Mouse (Mus musculus) mesoderm, embryonic 11.5 days (tissue): ENCODE results near the gene Hspa12b.

Experiments
- DNase-seq: peaks from one replicate; pipeline ENCODE4 v3.0.0-alpha.2; 2012; ENCODE audit warnings: low read depth, low spot score

Gene Hspa12b

DNA sequence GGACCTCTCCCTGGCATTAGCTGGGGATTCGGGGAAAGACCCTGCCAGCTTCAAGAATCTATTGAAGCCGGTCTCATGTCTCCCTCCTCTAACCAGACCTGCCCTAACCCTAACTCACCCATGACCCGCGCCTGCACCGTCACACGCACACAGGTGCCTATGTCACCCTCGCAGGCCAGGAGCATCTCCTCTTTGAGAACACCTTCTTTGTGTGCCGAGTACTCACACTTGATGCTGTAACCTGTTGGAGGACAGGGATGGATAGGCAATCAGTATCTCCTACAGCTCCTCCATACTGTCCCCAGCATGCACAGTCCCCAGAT is 19.9 kb downstream of the Hspa12b start:
- DNase-seq = no peak

DNA sequence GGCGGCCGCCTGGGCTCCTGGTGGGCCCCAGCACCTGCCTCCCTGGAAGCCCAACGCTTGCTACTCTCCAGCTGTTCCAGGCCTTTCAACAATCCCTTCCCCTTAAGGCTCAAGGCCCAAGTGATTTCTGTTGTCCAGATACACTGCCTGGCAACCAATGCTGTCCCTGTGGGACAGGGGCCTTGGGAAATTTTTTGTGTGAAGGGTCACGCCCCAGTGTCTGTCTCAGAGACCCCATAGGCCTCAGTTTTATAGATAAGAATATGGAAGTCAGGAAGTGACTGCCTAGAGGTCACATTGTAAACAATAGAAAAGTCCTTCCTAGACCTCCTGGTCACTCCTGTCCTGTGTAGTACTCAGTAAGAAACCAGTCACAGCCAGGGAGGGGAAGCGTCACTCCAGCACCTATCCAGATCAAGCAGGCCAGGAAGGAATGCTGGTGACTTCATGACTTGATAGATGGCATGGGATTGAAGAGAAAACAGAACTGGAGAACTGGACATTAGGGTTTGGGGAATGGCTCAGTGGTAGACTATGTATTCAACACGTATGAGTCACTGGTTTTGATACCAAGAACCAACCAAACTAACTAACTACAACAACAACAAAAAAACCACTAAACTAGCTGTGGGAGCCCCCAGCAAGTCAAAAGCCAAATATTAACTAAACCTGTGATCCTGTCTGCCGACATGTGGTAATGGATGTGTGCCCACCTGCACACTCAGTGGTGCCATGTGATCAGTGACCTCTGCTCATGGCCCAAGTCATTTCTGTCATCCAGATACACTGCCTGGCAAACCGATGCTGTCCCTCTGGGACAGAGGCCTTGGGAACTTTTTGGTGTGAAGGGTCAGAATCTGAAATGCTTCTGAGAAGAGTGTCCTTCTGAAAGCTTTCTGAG is 21.5 kb downstream of the Hspa12b start:
- DNase-seq = no peak

DNA sequence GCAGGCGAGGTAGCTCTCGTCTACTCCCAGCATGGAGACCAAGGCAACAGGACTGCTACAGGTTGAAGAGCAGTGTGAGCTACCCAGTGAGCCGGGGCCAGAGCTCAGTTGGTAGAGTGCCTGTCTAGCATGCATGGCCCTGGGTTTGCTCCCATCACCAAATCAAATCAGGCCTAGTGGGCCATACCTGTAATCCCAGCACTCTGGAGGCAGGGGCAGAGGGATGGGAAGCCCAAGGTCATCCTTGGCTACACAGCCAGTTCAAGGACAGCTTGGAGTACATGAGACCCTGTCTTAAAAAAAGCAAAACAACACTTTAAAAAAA is 22.1 kb downstream of the Hspa12b start:
- DNase-seq = no peak

DNA sequence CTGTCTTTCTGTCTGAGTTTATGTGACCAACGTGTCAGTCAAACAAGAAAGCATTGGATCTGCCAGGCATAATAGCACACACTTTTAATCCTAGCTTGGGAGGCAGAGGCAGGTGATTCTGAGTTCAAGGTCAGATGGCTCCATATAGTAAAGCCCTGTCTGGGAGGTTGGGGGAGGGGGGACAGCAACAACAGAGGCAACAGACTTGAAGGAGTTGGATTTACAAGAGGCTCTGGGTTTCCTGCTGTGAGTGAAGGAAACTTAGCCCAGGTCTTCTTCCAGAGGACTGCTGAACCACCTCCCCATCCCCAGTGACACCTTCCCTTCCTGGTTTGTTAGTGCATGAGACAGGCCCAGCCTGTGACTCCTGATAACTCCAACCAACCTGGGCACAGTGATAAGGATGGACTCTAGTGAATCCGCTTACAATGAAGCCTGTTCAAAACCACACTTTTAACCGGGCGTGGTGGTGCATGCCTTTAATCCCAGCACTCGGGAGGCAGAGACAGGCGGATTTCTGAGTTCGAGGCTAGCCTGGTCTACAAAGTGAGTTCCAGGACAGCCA is 25.2 kb downstream of the Hspa12b start:
- no peak for DNase-seq

DNA sequence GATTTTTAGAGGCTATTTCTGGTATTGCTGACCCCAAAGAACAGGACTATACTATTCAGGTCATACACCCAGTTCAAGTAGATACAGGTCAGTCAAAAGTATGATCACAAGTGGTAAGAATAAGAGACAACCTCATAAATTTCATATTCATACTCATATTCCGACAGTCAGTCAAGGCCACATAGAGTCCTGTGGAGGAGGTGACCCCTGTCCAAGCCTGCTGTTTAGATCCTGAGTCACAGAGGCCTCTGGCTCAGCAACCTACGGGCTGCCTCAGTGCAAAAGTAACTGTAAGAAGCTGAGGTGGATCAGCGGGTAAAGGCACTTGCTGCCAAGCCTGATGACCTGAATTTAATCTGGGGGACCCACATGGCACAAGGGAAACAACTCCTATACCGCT is 27.0 kb downstream of the Hspa12b start:
- no peak for DNase-seq

DNA sequence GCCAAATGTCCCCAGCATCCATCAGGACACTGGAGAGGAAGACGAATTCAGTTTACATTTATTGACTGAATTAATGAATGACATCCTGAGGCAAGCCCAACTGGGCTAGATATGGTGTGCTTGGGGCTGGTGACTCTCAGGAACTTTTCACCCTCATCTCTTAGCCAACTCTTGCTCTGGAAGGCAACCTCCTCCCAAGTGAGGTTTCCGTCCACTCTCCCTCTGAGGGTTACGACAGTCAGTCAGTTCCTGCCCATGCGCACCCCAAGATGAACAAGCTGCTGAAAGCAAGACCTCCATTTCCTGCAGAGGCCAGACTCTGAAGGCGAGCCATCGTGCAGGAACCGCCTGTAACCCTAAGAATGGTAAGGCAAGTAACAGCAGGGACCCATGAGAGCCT is 29.9 kb downstream of the Hspa12b start:
- DNase-seq = no peak

DNA sequence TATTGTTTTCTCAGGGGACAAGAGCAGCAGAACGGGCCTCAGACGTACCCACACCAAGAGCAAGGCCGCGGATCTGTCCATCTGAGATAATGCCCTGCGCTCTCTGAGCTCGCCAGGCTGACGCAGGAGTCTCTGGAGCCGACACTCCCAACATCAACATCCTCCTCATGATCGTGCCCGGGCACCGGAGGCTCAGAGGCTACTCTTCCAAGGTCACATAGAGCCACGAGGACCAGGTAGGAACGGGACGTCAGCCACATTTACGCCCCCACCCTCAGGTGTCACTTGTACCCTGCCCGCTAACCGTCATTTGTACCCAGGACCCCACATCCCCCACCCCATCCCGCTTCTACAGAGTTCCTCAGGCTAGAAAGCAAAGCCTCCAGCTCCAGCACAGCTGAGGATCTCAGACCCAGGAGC is 32.4 kb downstream of the Hspa12b start:
- peak; percentile 43 for DNase-seq

DNA sequence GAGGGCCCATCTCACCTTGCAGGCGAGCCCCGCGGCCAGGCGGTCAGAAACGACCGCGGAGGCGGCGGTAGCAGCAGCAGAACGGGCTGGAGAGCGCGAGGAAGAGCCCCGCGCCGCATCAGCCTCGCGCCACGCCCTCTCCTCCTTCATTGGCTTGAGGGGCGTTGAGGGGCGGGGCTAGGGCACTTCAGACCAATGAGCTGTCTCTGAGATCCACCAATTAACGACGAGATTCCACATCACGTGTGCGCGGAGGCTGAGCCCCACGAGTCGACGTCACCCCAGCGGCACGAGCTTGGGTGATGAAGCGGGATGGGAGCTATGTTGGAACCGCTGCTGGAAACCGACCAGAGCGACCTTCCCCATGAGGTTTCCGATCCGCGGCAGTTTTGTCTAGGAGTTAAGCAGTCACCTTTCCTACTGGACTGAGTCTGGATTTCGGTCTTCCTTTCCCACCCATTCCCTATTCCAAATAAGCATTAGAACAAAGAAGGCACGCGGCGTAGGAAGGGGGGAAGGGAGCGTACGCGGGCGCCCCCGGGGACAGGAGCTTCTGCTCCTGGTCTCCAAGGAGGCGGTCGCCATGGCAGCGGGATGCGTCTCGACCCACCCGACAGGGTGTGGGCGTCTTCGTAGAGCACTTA is 33.0 kb downstream of the Hspa12b start, which contains the start of gene 1700037H04Rik:
Gene 1700037H04Rik (minus strand): TSS at position 144 of the 644 bp plus-strand sequence.
- DNase-seq = peak; percentile 99

DNA sequence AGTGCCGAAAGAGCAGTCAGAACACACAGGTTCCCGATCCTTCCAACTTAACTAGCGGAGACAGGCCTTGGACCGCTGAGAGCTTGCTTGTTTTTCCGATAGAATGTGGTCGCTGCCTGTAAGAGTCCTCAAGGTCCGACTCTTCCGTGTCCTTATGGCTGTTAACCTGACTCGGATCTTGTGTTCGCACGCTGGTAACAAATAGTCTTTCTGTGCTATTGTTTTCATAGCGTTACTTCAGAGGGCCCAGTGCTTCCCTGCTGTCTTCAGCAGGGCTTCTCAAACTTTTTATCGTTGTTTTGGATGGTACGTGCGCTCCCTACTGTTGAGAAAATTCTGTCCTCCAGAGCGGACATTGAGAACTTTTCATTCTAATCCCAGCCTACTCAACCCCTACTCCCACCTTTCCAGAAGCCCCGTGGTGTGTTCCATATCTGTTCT is 33.6 kb downstream of the Hspa12b start:
- peak; percentile 35 for DNase-seq

DNA sequence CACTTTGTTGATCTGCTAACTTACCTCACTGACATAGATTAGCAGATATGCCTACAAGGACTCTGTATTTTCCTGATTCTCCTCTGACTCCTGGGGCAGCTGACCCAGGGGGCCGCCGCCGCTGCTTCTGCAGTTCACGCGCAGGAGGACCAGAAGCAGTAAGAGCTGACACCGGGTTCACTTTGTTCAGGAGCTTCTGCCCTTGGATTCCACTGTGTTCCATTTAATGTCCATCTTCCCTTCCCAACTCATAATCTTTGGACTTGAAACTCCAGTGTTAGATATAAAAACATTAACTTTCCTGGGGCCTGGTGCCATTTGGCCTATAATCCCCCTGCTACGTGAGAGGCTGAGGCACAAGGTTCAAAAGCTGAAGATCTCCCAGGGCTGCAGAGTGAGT is 36.8 kb downstream of the Hspa12b start:
- DNase-seq = no peak

DNA sequence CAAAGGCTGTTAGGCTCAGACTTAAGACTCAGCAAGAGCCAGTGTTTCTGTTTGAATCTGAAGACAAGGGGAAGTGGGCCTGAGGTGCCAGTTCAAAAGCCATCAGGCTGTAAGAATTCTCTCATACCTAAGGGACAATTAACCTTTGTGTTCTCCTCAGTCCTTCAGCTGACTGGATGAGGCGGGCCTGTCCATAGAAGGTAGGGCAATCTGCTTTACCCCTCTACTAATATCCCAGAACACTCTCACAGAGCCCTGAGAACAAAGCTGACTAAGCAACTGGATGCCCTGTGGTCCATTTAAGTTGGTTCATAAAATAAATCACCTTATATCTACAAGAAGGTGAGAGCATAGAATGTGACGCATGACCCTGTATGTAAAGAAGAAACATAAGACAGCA is 39.1 kb downstream of the Hspa12b start:
- no peak for DNase-seq

DNA sequence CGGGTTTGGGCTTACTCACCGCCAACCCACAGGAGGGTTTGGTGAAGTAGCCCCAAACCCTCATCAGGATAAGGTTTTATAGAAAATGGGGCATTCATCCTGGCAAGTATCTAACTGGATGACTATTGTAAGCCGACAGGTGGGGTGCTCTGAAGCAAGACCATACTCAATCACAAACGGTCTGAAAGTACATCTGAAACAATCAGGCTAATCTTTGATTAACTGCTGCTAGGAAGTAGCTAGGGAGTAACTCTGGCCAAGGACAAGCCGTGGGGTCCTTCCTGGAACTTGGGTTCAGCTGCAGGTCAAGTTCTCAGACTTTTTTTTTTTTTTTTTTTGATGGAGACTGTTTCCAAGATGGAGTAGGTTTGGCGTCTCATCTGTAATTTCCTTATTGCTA is 40.9 kb downstream of the Hspa12b start:
- no peak for DNase-seq

DNA sequence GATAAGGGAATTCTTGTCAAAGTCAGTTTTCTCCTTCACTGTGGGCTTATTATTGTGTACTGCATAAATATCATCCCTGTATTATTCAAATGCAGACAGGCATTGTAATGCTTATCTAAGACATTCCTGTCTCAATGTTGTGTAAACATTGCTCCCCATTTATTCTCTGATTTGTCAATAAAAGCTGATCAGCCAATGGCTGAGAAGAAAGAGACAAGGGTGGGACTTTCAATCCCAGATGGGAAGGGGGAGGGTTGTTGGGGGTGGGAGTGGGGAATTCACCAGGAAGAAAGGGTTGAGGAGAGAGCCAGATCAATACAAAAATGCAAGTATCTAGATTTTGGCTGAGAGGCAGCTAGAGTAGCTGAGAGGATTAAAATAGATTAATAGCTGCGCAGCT is 41.8 kb downstream of the Hspa12b start:
- no peak for DNase-seq

DNA sequence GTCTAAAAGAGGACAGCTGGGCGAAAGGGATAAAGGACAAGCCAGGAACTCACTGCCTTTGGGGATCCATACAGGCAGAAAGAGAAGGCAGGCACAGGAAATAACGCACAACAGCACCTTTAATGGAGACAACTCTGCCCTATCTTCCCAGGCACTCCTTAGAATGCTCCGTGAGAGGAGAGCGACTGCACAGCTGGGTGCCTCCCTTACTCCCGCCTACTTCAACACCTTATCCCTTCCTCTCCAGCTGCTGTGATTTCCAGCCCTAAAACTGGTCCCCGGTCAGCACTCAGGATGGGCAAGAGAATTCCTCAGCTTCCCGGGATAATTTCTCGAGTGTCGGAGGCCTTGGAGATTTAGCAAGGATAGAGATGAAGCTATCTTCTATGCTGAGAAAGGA is 43.9 kb downstream of the Hspa12b start:
- no peak for DNase-seq

DNA sequence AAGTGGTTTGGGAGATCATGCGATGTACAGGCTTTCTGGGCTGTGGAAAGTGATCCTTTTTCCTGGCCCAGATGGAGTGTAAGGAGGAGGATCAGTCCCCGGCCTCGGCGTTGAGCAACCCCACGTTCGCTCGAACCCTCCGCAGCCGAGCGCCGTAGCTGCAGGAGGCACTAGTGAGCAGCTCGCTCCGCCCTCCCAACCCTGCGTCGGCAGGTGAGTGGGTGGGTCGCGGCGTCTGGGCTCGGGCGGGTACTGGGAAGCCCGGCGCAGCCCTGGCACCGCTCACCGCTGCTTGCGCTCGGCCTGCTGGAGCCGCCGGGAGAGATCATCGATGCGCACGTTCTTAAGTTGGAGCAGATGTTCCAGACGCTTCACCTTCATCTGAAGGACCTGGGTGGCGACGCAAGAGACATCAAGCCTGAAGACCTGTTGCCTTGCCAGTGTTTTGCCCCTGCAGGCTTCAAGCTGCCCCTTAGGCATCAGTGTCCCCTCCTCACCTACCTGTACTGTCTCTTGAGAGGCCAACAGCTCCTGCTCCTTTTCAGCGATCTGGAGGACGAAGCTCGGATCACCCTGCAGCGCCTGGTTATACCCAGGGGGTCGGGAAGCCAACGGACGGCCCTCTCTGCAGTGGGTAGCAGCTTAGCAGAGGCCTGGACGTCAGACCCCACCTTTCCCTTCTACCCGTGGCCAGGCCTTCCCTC is 44.5 kb downstream of the Hspa12b start:
- no peak for DNase-seq

DNA sequence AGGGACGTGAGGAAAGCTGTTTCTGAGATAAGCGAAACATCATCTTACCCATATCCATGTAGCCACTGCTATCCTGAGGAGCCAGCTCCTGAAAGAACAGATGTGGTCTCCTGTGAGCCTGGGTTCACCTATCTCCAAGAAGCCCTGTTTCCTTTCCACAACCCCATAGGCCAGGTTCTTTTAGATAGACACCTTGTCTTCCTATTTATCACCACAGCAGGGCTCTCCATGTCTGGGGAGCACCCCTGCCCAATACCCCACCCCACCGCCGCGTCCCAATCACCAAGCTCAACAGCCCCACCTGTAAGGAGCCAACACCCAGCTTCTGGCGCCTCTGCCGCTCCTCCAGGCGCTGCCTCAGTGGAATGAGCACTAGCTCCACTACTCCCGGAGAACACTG is 45.2 kb downstream of the Hspa12b start:
- no peak for DNase-seq

DNA sequence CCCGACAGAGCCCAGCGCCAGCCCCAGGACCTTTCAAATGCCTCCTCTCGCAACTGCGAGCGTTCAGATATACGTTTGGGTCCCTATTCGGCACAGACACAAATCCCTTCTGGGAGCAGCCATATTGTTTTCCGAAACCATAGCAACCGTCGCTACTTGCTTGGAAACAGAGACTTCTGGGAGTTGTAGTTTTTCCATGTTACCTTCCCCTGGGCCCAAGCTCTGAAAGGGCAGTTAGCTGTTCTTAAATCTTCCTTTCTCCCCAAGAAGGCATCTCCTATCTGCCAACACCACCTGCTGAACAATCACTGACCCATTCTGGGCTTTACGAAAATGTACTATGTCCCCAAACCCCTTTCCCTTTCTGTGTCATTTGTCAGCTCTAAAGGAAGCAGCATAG is 47.6 kb downstream of the Hspa12b start:
- peak; percentile 82 for DNase-seq

DNA sequence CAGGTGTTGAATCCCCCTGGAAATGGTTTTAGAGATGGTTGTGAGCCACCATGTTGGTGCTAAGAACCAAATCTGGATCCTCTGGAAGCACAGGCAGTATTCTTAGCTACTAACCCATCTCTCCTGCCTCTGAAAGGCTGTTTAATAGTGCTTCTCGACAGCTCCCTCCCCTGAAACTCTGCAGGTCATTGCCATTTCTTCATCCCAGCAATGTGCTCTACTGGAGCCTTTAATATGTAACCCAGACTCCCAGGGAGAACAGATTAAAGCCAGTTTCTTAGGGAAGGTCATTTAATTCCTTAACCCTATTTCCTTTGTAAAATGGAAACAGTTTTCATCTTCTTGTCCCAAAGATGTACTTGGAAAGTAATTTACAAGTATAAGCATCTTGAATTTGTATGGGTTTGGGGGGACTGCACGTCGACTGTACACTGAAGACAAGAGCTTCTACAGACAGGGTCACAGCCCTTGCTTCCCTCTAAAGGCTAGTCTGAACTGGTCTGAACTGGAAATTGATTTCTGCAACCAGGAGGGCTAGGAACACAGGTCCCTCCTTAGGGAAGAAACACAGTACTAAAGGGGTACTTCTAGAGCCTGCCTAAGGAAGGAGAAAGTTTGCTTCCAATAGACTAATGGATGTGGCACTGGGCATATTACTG is 48.3 kb downstream of the Hspa12b start:
- no peak for DNase-seq

DNA sequence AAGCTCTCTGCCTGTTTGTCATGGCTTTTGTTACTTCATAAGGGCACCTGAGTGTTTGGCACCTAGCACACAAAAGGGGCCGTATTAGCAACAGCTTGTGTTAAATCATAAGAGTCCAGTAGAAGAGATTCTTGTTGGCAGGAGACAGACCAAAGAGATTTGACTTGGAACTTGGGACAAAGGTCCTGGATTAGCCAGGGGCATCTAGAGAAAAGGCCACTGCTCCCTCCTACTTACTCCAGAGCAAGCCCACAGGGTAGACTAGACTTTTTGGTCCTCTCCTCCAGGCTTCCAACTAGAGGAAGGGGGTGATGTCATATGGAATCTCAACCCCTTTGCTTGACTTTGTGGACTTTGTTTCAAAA is 48.8 kb downstream of the Hspa12b start:
- DNase-seq = no peak

DNA sequence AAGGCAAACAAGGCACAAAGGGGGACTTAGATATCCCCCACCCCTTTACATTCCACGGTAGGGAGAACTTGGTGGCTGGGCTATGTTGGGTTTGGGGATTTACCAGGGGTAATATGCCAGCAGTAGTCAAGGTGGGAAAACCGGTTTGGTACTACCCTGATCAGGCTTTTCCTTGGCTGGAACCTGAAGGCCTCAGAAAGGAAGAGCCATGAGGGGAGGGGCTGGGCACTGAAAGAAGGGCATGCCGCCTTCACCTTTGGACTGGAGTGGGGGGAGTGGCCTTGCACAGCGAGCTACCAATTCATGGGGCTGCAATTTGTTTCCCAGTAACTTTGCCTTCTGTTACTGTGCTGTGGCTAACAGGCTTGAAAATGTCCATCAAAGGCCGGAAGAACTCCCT is 49.4 kb downstream of the Hspa12b start:
- no peak for DNase-seq

DNA sequence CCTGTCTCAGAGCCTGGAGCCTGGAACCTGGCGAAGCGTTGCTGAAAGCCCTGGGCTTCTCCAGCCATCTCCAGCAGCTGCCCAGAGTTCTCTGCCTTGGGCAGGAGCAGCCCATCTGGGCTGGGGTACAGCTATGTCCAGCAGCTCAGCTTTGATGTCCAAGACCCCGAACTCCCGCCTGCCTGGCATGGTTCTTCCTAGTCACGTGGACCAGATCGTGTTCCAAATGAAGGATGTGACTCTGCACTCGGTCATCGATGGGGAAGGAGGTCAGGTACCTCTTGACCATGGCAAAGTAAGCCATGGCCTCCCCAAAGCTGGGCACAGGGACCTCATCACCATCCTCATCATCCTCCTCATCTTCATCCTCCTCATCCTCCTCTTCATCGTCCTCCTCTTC is 50.9 kb downstream of the Hspa12b start:
- DNase-seq = no peak

DNA sequence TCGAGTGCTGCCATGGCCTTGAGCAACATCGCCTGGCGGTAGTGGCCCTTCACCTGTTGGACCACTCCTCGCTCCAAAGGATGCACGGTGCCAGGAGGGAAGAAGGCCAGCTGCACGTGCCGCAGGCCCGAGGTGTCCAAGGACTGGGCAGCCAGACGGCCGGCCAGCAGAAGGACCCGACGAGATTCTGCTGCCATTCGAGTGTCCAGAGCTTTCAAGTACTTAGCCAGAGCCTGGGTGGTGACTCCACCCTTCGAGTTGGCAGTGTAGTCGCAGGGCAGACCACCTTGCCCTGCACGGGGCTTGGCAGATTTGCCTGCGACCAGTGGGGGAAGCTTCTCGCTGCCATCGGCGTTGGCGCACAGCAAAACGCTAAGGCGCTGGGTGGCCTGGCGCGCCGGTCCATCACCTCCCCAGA is 51.8 kb downstream of the Hspa12b start:
- no peak for DNase-seq
